Mouse (Mus musculus): ENCODE measurements at regions not wholly inside any gene's neighbourhood (a gene's known extent, or its start where the extent isn't known, plus 50 kb on each side); places are given as distances from the start of the nearest gene placed in this dataset.

GRCm38 (mm10) chr16:93042491-93042890, 216.5 kb upstream of the Runx1 start:
- no peak for TF ChIP-seq POLR2A (IDR thresholded peaks at IDR 0.05; ENCODE audit: low read depth, low read length)
- TF ChIP-seq CTCF (conservative IDR thresholded peaks at IDR 0.05; ENCODE audit: insufficient read depth, insufficient read length, low read depth, low read length), result no peak

Measured in kidney, adult 2 months (tissue).